Mouse (Mus musculus): ENCODE results near the gene Bcas2. TPM values are rescaled to one million over a fixed set of nuclear protein-coding genes. Genes with fewer than 3 reads are reported as not detected.

Bcas2 gene
- polyA plus RNA-seq, 1 experiment: 71.4 TPM

- Histone ChIP-seq H3ac (ENCODE audit: control insufficient read depth, insufficient read length) (no peak overlapping the region), H3K36me3 (ENCODE audit: control insufficient read depth, insufficient read depth) (no peaks in the 10 kb centered on the region), H3K79me2 (ENCODE audit: control insufficient read depth, insufficient read depth) (no peaks in the 10 kb centered on the region), H3K4me3 (no peak overlapping the region), H3K4me2 (ENCODE audit: low read depth) (no peak overlapping the region), H3K27me3 (ENCODE audit: control insufficient read depth, insufficient read depth, insufficient read length) (no peaks in the 10 kb centered on the region)
- no peak for TF ChIP-seq POLR2AphosphoS2 (IDR thresholded peaks at IDR 0.05; ENCODE audit: insufficient read length, low read depth)
- no peak for TF ChIP-seq MAX (IDR thresholded peaks at IDR 0.05; ENCODE audit: low read depth)
- no peak for TF ChIP-seq MYOG (IDR thresholded peaks at IDR 0.05; ENCODE audit: control insufficient read depth in 1 of 3, insufficient read depth in 1 of 3, insufficient read length in 2 of 3, low read depth in 2 of 3)
- no peak for TF ChIP-seq MYOD1 (IDR thresholded peaks at IDR 0.05; ENCODE audit: control insufficient read depth in 1 of 3, insufficient read length in 2 of 3, low read depth in 2 of 3)
- no peak for TF ChIP-seq TCF3 (IDR thresholded peaks at IDR 0.05; ENCODE audit: insufficient read length, low read depth)
- TF ChIP-seq REST (IDR thresholded peaks at IDR 0.05; ENCODE audit: insufficient read depth, insufficient read length): no peak
- no peak for TF ChIP-seq SRF (IDR thresholded peaks at IDR 0.05; ENCODE audit: control insufficient read depth, insufficient read length, low read depth)
- no peak for TF ChIP-seq USF1 (IDR thresholded peaks at IDR 0.05; ENCODE audit: low read depth)
- no peak for TF ChIP-seq CEBPB (IDR thresholded peaks at IDR 0.05; ENCODE audit: insufficient read depth, poor library complexity, severe bottlenecking)
- TF ChIP-seq TCF12 (IDR thresholded peaks at IDR 0.05; ENCODE audit: insufficient read depth, poor library complexity, severe bottlenecking): no peak
- no peak for TF ChIP-seq POLR2A (IDR thresholded peaks at IDR 0.05; ENCODE audit: insufficient read length, low read depth)
- TF ChIP-seq E2F4 (IDR thresholded peaks at IDR 0.05; ENCODE audit: insufficient read depth): no peak
Observed at GRCm38 (mm10) chr3:103145336-103145735, 26.1 kb upstream of the Bcas2 start.

DNA sequence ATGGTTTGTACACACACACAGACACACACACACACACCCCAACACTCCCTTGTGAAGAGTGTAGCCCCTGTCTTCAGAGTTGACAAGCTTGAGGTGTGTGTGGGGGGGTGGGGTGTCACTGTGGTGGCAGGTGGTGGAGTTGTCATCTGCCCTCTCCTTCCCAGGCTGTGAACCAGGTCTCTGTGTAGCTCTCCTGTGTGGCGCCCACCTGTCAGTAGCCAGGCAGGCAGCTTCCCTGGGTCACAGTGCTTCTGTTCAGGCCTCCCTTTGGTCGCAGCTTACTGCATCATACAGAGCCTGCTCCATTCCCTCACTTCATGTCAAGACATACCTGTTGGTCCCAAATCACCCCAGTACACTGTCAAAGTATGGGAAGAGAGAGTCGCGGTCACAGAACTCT is 25.7 kb upstream of the Bcas2 start:
- no peaks in the 10 kb centered on the region for H3K79me2 ChIP-seq (ENCODE audit: control insufficient read depth, insufficient read depth)
- H3K27me3 ChIP-seq (ENCODE audit: control insufficient read depth, insufficient read depth, insufficient read length): no peaks in the 10 kb centered on the region
- no peaks in the 10 kb centered on the region for H3K36me3 ChIP-seq (ENCODE audit: control insufficient read depth, insufficient read depth)
- H3K4me3 ChIP-seq: no peak overlapping the region
- TF ChIP-seq MYOG (IDR thresholded peaks at IDR 0.05; ENCODE audit: control insufficient read depth in 1 of 3, insufficient read depth in 1 of 3, insufficient read length in 2 of 3, low read depth in 2 of 3) (no peak), SRF (IDR thresholded peaks at IDR 0.05; ENCODE audit: control insufficient read depth, insufficient read length, low read depth) (no peak), REST (IDR thresholded peaks at IDR 0.05; ENCODE audit: insufficient read depth, insufficient read length) (no peak), MAX (IDR thresholded peaks at IDR 0.05; ENCODE audit: low read depth) (no peak), E2F4 (IDR thresholded peaks at IDR 0.05; ENCODE audit: insufficient read depth) (no peak), CEBPB (IDR thresholded peaks at IDR 0.05; ENCODE audit: insufficient read depth, poor library complexity, severe bottlenecking) (no peak), USF1 (IDR thresholded peaks at IDR 0.05; ENCODE audit: low read depth) (no peak)
- H3ac ChIP-seq (ENCODE audit: control insufficient read depth, insufficient read length): no peak overlapping the region
- H3K4me2 ChIP-seq (ENCODE audit: low read depth): no peak overlapping the region

GRCm38 (mm10) chr3:103146330-103147166 is 24.9 kb upstream of the Bcas2 start:
- no peak for TF ChIP-seq SRF (IDR thresholded peaks at IDR 0.05; ENCODE audit: control insufficient read depth, insufficient read length, low read depth)
- TF ChIP-seq MAX (IDR thresholded peaks at IDR 0.05; ENCODE audit: low read depth): no peak
- no peak for TF ChIP-seq CEBPB (IDR thresholded peaks at IDR 0.05; ENCODE audit: insufficient read depth, poor library complexity, severe bottlenecking)
- TF ChIP-seq POLR2A (IDR thresholded peaks at IDR 0.05; ENCODE audit: insufficient read length, low read depth): no peak
- no peak for TF ChIP-seq REST (IDR thresholded peaks at IDR 0.05; ENCODE audit: insufficient read depth, insufficient read length)
- TF ChIP-seq USF1 (IDR thresholded peaks at IDR 0.05; ENCODE audit: low read depth): no peak
- TF ChIP-seq MYOG (IDR thresholded peaks at IDR 0.05; ENCODE audit: control insufficient read depth in 1 of 3, insufficient read depth in 1 of 3, insufficient read length in 2 of 3, low read depth in 2 of 3): no peak
- no peak for TF ChIP-seq E2F4 (IDR thresholded peaks at IDR 0.05; ENCODE audit: insufficient read depth)
- no peak for TF ChIP-seq TCF3 (IDR thresholded peaks at IDR 0.05; ENCODE audit: insufficient read length, low read depth)
- no peak for TF ChIP-seq POLR2AphosphoS2 (IDR thresholded peaks at IDR 0.05; ENCODE audit: insufficient read length, low read depth)
- H3K36me3 ChIP-seq (ENCODE audit: control insufficient read depth, insufficient read depth): no peaks in the 10 kb centered on the region
- no peak overlapping the region for H3K4me3 ChIP-seq
- no peaks in the 10 kb centered on the region for H3K27me3 ChIP-seq (ENCODE audit: control insufficient read depth, insufficient read depth, insufficient read length)
- no peaks in the 10 kb centered on the region for H3K79me2 ChIP-seq (ENCODE audit: control insufficient read depth, insufficient read depth)
- no peak overlapping the region for H3ac ChIP-seq (ENCODE audit: control insufficient read depth, insufficient read length)
- H3K4me2 ChIP-seq (ENCODE audit: low read depth): no peak overlapping the region

DNA sequence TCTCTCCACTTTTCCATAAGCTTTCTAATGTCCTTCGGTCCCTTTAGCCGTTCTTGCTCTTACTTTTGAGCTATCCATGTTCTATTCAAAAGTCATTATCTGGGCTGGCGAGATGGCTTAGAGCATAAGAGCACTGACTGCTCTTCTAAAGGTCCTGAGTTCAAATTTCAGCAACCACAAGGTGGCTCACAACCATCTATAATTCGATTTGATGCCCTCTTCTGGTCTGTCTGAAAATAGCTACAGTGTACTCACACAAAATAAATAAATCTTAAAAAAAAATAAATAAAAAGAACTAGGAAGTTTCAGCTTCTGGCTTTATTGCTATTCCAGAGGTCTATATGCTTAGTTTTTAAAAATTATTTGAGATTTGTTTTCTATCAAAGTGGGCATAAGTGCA is 23.7 kb upstream of the Bcas2 start:
- H3K79me2 ChIP-seq (ENCODE audit: control insufficient read depth, insufficient read depth): no peaks in the 10 kb centered on the region
- H3K4me3 ChIP-seq: no peak overlapping the region
- no peaks in the 10 kb centered on the region for H3K27me3 ChIP-seq (ENCODE audit: control insufficient read depth, insufficient read depth, insufficient read length)
- TF ChIP-seq MYOD1 (IDR thresholded peaks at IDR 0.05; ENCODE audit: control insufficient read depth in 1 of 3, insufficient read length in 2 of 3, low read depth in 2 of 3) (no peak), MAX (IDR thresholded peaks at IDR 0.05; ENCODE audit: low read depth) (no peak), REST (IDR thresholded peaks at IDR 0.05; ENCODE audit: insufficient read depth, insufficient read length) (no peak), SRF (IDR thresholded peaks at IDR 0.05; ENCODE audit: control insufficient read depth, insufficient read length, low read depth) (no peak), TCF3 (IDR thresholded peaks at IDR 0.05; ENCODE audit: insufficient read length, low read depth) (no peak), CEBPB (IDR thresholded peaks at IDR 0.05; ENCODE audit: insufficient read depth, poor library complexity, severe bottlenecking) (no peak), E2F4 (IDR thresholded peaks at IDR 0.05; ENCODE audit: insufficient read depth) (no peak), TCF12 (IDR thresholded peaks at IDR 0.05; ENCODE audit: insufficient read depth, poor library complexity, severe bottlenecking) (no peak), POLR2A (IDR thresholded peaks at IDR 0.05; ENCODE audit: insufficient read length, low read depth) (no peak), POLR2AphosphoS2 (IDR thresholded peaks at IDR 0.05; ENCODE audit: insufficient read length, low read depth) (no peak)
- no peak overlapping the region for H3K4me2 ChIP-seq (ENCODE audit: low read depth)
- H3K36me3 ChIP-seq (ENCODE audit: control insufficient read depth, insufficient read depth): no peaks in the 10 kb centered on the region
- no peak overlapping the region for H3ac ChIP-seq (ENCODE audit: control insufficient read depth, insufficient read length)

All from myocyte (in vitro differentiated cells).